Mouse (Mus musculus) liver, embryonic 16.5 days (tissue): ENCODE results near the gene Aldh2. TPM values are rescaled to one million over a fixed set of nuclear protein-coding genes. Genes with fewer than 3 reads are reported as not detected.
"Not testable (repeated sequence)": the region's sequence is repeated elsewhere in the genome, so short reads cannot be mapped to it uniquely, and the experiment has no call there.

Experiments
- ATAC-seq: fragments of 200-750 bp; cut with Nextera tagmentation; 2 replicates; pipeline ENCODE4 v1.8.0; 2017; ENCODE audit warnings: low read depth, mild to moderate bottlenecking, moderate number of reproducible peaks, moderate library complexity
- H3K27ac ChIP-seq: fragments of 300-500 bp; sonication (generic); 2 replicates; pipeline ENCODE4 v1.5.1; 2014; ENCODE audit warnings: mild to moderate bottlenecking, low read length
- H3K27me3 ChIP-seq: fragments of 300-500 bp; sonication (generic); 2 replicates; pipeline ENCODE4 v1.6.1; 2014; ENCODE audit warnings: low read depth, low read length, mixed read lengths; ENCODE audit not compliant: control insufficient read depth, insufficient read depth
- H3K36me3 ChIP-seq: fragments of 300-500 bp; sonication (generic); 2 replicates; pipeline ENCODE4 v1.6.1; 2014; ENCODE audit warnings: mild to moderate bottlenecking; ENCODE audit not compliant: control insufficient read depth, insufficient read depth
- H3K4me1 ChIP-seq: fragments of 300-500 bp; sonication (generic); 2 replicates; pipeline ENCODE4 v1.6.1; 2014; ENCODE audit warnings: low read depth, low read length, mixed read lengths; ENCODE audit not compliant: control insufficient read depth
- H3K4me2 ChIP-seq: fragments of 300-500 bp; sonication (generic); 2 replicates; pipeline ENCODE4 v1.6.1; 2014; ENCODE audit warnings: low read depth, low read length, mixed read lengths
- H3K4me3 ChIP-seq: fragments of 300-500 bp; sonication (generic); 2 replicates; pipeline ENCODE4 v1.5.1; 2014; ENCODE audit warnings: low read depth, mild to moderate bottlenecking, low read length
- H3K9ac ChIP-seq: fragments of 300-500 bp; sonication (generic); 2 replicates; pipeline ENCODE4 v1.6.1; 2014; ENCODE audit warnings: low read depth, low read length
- H3K9me3 ChIP-seq: fragments of 300-500 bp; sonication (generic); replicated peaks from 2 replicates; pipeline ENCODE4 v1.6.1; 2016; ENCODE audit warnings: low read length; ENCODE audit not compliant: control insufficient read depth
- WGBS: fragments of 180-500 bp; shearing (Covaris S2); extraction: QIAGEN DNeasy Blood & Tissue Kit; methylation state at CpG from one replicate; pipeline ENCODE4 v1.1.7; 2014; ENCODE audit not compliant: insufficient replicate concordance; 5-methylcytosine and 5-hydroxymethylcytosine counted together
- polyA plus RNA-seq: library from polyadenylated mRNA; unstranded; fragments of >200 nt; fragmentation: Nextera tagmentation; extraction: Ambion mirVana; gene quantifications from 2 replicates; pipeline ENCODE4 v1.2.1, GENCODE M21; 2015

The Aldh2 gene
- 216 and 250 TPM in 2 replicates for polyA plus RNA-seq

GRCm38 (mm10) chr5:121593451-121594401 is at the start of gene Aldh2:
Gene Aldh2, minus strand, starts transcription at chr5:121593824.
- ATAC-seq = peak; percentile 90
- no peaks in the 10 kb centered on the region for H3K36me3 ChIP-seq
- no peaks in the 10 kb centered on the region for H3K27me3 ChIP-seq
- H3K4me3 ChIP-seq = peak within 1 kb of the TSS; percentile 76
- H3K4me1 ChIP-seq = peaks cover 43% of the 10 kb centered on the region
- WGBS = 2% methylated on average over 47 of the region's 47 CpGs
- H3K9ac ChIP-seq = peak within 1 kb of the TSS; percentile 77
- H3K27ac ChIP-seq = peak within 1 kb of the TSS; percentile 96
- peak within 1 kb of the TSS; percentile 98 for H3K4me2 ChIP-seq
- no peaks in the 10 kb centered on the region for H3K9me3 ChIP-seq

- H3K36me3 ChIP-seq = no peaks in the 10 kb centered on the region
- no peak overlapping the region for H3K4me2 ChIP-seq
- H3K27ac ChIP-seq = no peak overlapping the region
- no peaks in the 10 kb centered on the region for H3K27me3 ChIP-seq
- no peak overlapping the region for H3K4me3 ChIP-seq
- H3K4me1 ChIP-seq = no peaks in the 10 kb centered on the region
- H3K9me3 ChIP-seq = no peaks in the 10 kb centered on the region
- no peak overlapping the region for H3K9ac ChIP-seq
- ATAC-seq = no peak
- WGBS = 72% methylated on average over 9 of the region's 9 CpGs
Measured at GRCm38 (mm10) chr5:121639601-121640000, 46.0 kb upstream of the Aldh2 start.

GRCm38 (mm10) chr5:121637296-121637695 is 43.7 kb upstream of the Aldh2 start:
- H3K9ac ChIP-seq = no peak overlapping the region
- ATAC-seq = no peak
- no peaks in the 10 kb centered on the region for H3K4me1 ChIP-seq
- no peaks in the 10 kb centered on the region for H3K9me3 ChIP-seq
- WGBS = 66% methylated on average over 6 of the region's 6 CpGs
- no peaks in the 10 kb centered on the region for H3K27me3 ChIP-seq
- H3K27ac ChIP-seq = no peak overlapping the region
- no peak overlapping the region for H3K4me2 ChIP-seq
- no peak overlapping the region for H3K4me3 ChIP-seq
- no peaks in the 10 kb centered on the region for H3K36me3 ChIP-seq

- WGBS = 70% methylated on average over 5 of the region's 5 CpGs
- H3K4me2 ChIP-seq = no peak overlapping the region
- H3K9me3 ChIP-seq = no peaks in the 10 kb centered on the region
- H3K36me3 ChIP-seq = no peaks in the 10 kb centered on the region
- no peaks in the 10 kb centered on the region for H3K4me1 ChIP-seq
- no peak overlapping the region for H3K27ac ChIP-seq
- ATAC-seq = no peak
- H3K9ac ChIP-seq = no peak overlapping the region
- H3K4me3 ChIP-seq = no peak overlapping the region
- H3K27me3 ChIP-seq = no peaks in the 10 kb centered on the region
Measured at GRCm38 (mm10) chr5:121634668-121635067, 41.0 kb upstream of the Aldh2 start.

- Histone ChIP-seq H3K9ac (no peak overlapping the region), H3K4me1 (no peaks in the 10 kb centered on the region), H3K9me3 (no peaks in the 10 kb centered on the region), H3K36me3 (no peaks in the 10 kb centered on the region), H3K27me3 (no peaks in the 10 kb centered on the region), H3K4me3 (no peak overlapping the region), H3K4me2 (no peak overlapping the region), H3K27ac (no peak overlapping the region)
- 42% methylated on average over 3 of the region's 3 CpGs for WGBS
- no peak for ATAC-seq
Measured at GRCm38 (mm10) chr5:121632804-121633203, 39.2 kb upstream of the Aldh2 start.

GRCm38 (mm10) chr5:121631106-121631647 is 37.6 kb upstream of the Aldh2 start:
- not testable (repeated sequence) for H3K4me3 ChIP-seq, H3K4me1 ChIP-seq, H3K27me3 ChIP-seq, H3K27ac ChIP-seq, ATAC-seq, H3K36me3 ChIP-seq, H3K9ac ChIP-seq, H3K9me3 ChIP-seq, H3K4me2 ChIP-seq
- WGBS = 49% methylated on average over 8 of the region's 9 CpGs

GRCm38 (mm10) chr5:121627871-121628270 is 34.2 kb upstream of the Aldh2 start:
- Histone ChIP-seq H3K9me3 (no peaks in the 10 kb centered on the region), H3K4me1 (no peaks in the 10 kb centered on the region), H3K9ac (no peak overlapping the region), H3K27me3 (no peaks in the 10 kb centered on the region), H3K27ac (no peak overlapping the region), H3K36me3 (no peaks in the 10 kb centered on the region), H3K4me2 (no peak overlapping the region), H3K4me3 (no peak overlapping the region)
- ATAC-seq = no peak
- 0% methylated on average over 1 of the region's 1 CpGs for WGBS

- Histone ChIP-seq H3K4me2 (no peak overlapping the region), H3K27me3 (no peaks in the 10 kb centered on the region), H3K9me3 (no peaks in the 10 kb centered on the region), H3K36me3 (no peaks in the 10 kb centered on the region), H3K9ac (no peak overlapping the region), H3K4me1 (peaks cover 6% of the 10 kb centered on the region), H3K4me3 (no peak overlapping the region), H3K27ac (no peak overlapping the region)
- ATAC-seq = no peak
- WGBS = 73% methylated on average over 3 of the region's 3 CpGs
Measured at GRCm38 (mm10) chr5:121623241-121623640, 29.6 kb upstream of the Aldh2 start.

GRCm38 (mm10) chr5:121621102-121621501 is 27.5 kb upstream of the Aldh2 start:
- H3K9ac ChIP-seq = no peak overlapping the region
- no peak overlapping the region for H3K4me2 ChIP-seq
- 86% methylated on average over 5 of the region's 5 CpGs for WGBS
- ATAC-seq = no peak
- no peak overlapping the region for H3K4me3 ChIP-seq
- H3K4me1 ChIP-seq = peaks cover 6% of the 10 kb centered on the region
- H3K36me3 ChIP-seq = no peaks in the 10 kb centered on the region
- H3K27me3 ChIP-seq = no peaks in the 10 kb centered on the region
- H3K9me3 ChIP-seq = no peaks in the 10 kb centered on the region
- H3K27ac ChIP-seq = no peak overlapping the region
